Mouse (Mus musculus) limb, embryonic 12.5 days (tissue): ENCODE results near the gene Slc30a9. TPM values are rescaled to one million over a fixed set of nuclear protein-coding genes. Genes with fewer than 3 reads are reported as not detected.

ENCODE experiments used
- ATAC-seq: fragments of 200-750 bp; cut with Nextera tagmentation; 2 replicates; pipeline ENCODE4 v1.8.0; 2017; ENCODE audit warnings: low read depth, moderate TSS enrichment; ENCODE audit not compliant: insufficient number of reproducible peaks, insufficient read depth, low FRiP score, low TSS enrichment
- H3K27ac ChIP-seq: fragments of 300-500 bp; sonication (generic); 2 replicates; pipeline ENCODE4 v1.5.1; 2016; ENCODE audit warnings: mild to moderate bottlenecking, moderate library complexity
- H3K27me3 ChIP-seq: fragments of 300-500 bp; sonication (generic); 2 replicates; pipeline ENCODE4 v1.6.1; 2016; ENCODE audit warnings: mild to moderate bottlenecking, moderate library complexity
- H3K36me3 ChIP-seq: fragments of 300-500 bp; sonication (generic); 2 replicates; pipeline ENCODE4 v1.6.1; 2016; ENCODE audit warnings: mild to moderate bottlenecking, moderate library complexity
- H3K4me1 ChIP-seq: fragments of 300-500 bp; sonication (generic); replicated peaks from 2 replicates; pipeline ENCODE4 v1.6.1; 2016
- H3K4me2 ChIP-seq: fragments of 300-500 bp; sonication (generic); 2 replicates; pipeline ENCODE4 v1.6.1; 2016; ENCODE audit warnings: mild to moderate bottlenecking, moderate library complexity
- H3K4me3 ChIP-seq: fragments of 300-500 bp; sonication (generic); replicated peaks from 2 replicates; pipeline ENCODE4 v1.5.1; 2016; ENCODE audit warnings: mild to moderate bottlenecking
- H3K9ac ChIP-seq: fragments of 300-500 bp; sonication (generic); replicated peaks from 2 replicates; pipeline ENCODE4 v1.6.1; 2016; ENCODE audit warnings: mild to moderate bottlenecking, moderate library complexity
- H3K9me3 ChIP-seq: fragments of 300-500 bp; sonication (generic); 2 replicates; pipeline ENCODE4 v1.6.1; 2016; ENCODE audit warnings: mild to moderate bottlenecking, moderate library complexity
- WGBS: fragments of 180-500 bp; shearing (Covaris S2); methylation state at CpG from one replicate; pipeline ENCODE4 v1.1.7; 2016; 5-methylcytosine and 5-hydroxymethylcytosine counted together
- polyA plus RNA-seq: library from polyadenylated mRNA; unstranded; fragments of >200 nt; fragmentation: Nextera tagmentation; extraction: Ambion mirVana; gene quantifications from 2 replicates; pipeline ENCODE4 v1.2.1, GENCODE M21; 2016

Slc30a9 gene
- polyA plus RNA-seq, 1 experiment from 2014 or later = 114 TPM

DNA sequence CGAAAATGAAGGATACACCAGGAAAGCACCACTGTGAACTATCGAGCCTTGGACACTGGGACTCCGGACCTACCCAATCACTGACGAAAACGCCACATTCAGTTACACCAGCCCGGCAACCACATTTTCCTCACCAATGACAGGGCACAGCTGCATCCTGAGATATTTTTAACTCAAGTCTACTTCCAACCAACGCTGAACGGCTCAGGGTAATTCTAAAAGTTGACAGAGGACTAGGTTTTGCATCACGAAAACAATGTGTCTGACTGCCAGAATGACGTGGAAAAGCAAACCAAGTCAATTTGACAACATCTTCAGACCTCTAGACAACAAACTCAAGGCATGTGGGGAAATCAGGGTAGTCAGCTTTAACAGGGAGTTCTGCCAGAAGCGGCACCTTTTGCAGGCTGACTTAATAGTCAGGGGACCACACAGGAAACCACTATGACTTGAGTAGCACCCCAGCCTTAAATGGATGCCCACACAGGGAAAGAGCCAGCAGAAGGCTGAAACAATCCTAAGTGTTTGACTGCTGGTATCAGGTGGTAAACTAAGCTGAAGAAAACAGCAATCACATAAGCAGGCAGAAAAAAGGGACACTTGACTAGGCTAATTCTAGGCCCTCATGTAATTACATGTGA, 88.6 kb downstream of the Slc30a9 start:
- no peak overlapping the region for H3K9ac ChIP-seq
- peaks cover 24% of the 10 kb centered on the region for H3K4me1 ChIP-seq
- no peaks in the 10 kb centered on the region for H3K9me3 ChIP-seq
- no peak overlapping the region for H3K4me2 ChIP-seq
- WGBS = 86% methylated on average over 11 of the region's 11 CpGs
- H3K27ac ChIP-seq = no peak overlapping the region
- no peak overlapping the region for H3K4me3 ChIP-seq
- no peak for ATAC-seq
- peaks cover 10% of the 10 kb centered on the region; the same call in 1 of the 2 replicates for H3K36me3 ChIP-seq
- H3K27me3 ChIP-seq = no peaks in the 10 kb centered on the region; the same call in 1 of the 2 replicates

- no peak for ATAC-seq
- H3K4me2 ChIP-seq = no peak overlapping the region
- peaks cover 36% of the 10 kb centered on the region for H3K4me1 ChIP-seq
- H3K27ac ChIP-seq = no peak overlapping the region
- H3K27me3 ChIP-seq = no peaks in the 10 kb centered on the region; the same call in 1 of the 2 replicates
- peaks cover 6% of the 10 kb centered on the region; the same call in 1 of the 2 replicates for H3K36me3 ChIP-seq
- H3K4me3 ChIP-seq = no peak overlapping the region
- H3K9me3 ChIP-seq = no peaks in the 10 kb centered on the region
- WGBS = 28% methylated on average over 14 of the region's 14 CpGs
- H3K9ac ChIP-seq = no peak overlapping the region
Measured at GRCm38 (mm10) chr5:67397186-67397585, 90.4 kb downstream of the Slc30a9 start.

DNA sequence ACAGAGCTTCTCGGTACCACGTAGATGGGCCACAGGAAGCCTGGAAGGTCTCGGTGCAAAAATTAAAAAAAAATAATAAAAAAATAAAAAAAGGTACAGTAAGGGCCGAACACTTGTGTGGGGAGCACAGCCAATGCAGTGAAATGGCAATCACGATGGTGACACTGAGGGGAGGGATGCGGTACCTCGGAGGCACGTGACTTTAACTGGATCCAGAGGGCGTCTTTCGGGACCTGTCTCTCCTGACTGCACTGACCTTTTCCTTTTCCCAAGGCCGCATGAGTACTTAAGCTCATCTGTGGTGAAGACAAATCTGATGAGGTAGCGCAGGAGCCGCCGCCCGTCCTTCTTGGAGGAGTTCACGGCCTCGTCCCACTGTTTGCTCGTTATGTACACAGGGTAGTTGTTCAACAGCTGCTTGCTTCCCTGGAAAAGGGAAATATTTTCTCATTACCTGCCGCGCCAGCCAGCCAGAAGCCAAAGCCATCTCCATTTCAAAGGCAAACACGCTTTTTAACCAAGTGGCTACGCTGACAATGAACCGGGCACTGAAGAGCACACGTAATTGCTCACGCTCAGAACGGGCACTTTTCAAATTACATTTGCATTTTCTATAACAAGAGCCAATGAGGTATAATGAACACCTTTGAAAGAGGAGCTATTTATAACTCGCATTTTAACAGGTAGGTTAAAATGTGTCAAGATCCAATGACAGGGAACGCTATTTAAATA, 93.3 kb downstream of the Slc30a9 start:
- Histone ChIP-seq H3K4me1 (peaks cover 47% of the 10 kb centered on the region), H3K36me3 (peaks cover 23% of the 10 kb centered on the region), H3K9ac (no peak overlapping the region), H3K4me2 (peak overlapping the region; percentile 52), H3K27ac (peak overlapping the region; percentile 74), H3K9me3 (0 out of 2 replicates have a peak, but pooled peaks cover 4% of the 10 kb centered on the region), H3K27me3 (peaks cover 8% of the 10 kb centered on the region; the same call in 1 of the 2 replicates), H3K4me3 (peak overlapping the region; percentile 9; the same call in 1 of the 2 replicates)
- 29% methylated on average over 28 of the region's 28 CpGs for WGBS
- no peak for ATAC-seq

GRCm38 (mm10) chr5:67400608-67401480, 94.1 kb downstream of the Slc30a9 start:
- Histone ChIP-seq H3K4me3 (0 out of 2 replicates have a peak overlapping the region, but pooled peaks have one; percentile 18), H3K9me3 (0 out of 2 replicates have a peak, but pooled peaks cover 4% of the 10 kb centered on the region), H3K36me3 (peaks cover 26% of the 10 kb centered on the region), H3K9ac (no peak overlapping the region), H3K27ac (peak overlapping the region; percentile 82), H3K4me2 (peak overlapping the region; percentile 52), H3K4me1 (peaks cover 47% of the 10 kb centered on the region), H3K27me3 (peaks cover 8% of the 10 kb centered on the region; the same call in 1 of the 2 replicates)
- peak; percentile 53; the same call in 1 of the 2 replicates for ATAC-seq
- WGBS = 6% methylated on average over 12 of the region's 12 CpGs

DNA sequence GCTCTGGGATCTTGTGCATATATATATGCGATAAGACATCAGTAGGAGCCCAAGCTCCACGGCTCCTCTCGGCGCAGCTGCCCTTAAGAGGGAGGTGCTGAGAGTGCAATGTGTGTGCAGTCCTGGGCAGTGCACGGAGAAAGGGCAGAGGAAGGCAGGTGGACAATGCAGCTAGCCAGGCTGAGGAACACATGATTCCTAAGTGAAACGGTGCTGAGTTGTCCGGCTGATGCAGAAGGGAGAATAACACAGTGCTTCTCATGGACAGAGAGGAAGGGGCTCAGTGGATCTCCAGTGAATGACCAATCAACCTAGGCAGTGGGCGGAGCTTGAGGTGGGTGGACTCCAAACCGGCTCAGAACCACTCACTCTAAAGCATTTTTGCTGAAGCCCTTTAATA, 94.9 kb downstream of the Slc30a9 start:
- Histone ChIP-seq H3K4me1 (peaks cover 47% of the 10 kb centered on the region), H3K36me3 (peaks cover 29% of the 10 kb centered on the region), H3K4me3 (peak overlapping the region; percentile 18), H3K9ac (no peak overlapping the region), H3K9me3 (0 out of 2 replicates have a peak, but pooled peaks cover 4% of the 10 kb centered on the region), H3K4me2 (peak overlapping the region; percentile 52), H3K27ac (peak overlapping the region; percentile 82), H3K27me3 (peaks cover 8% of the 10 kb centered on the region; the same call in 1 of the 2 replicates)
- peak; percentile 52; the same call in 1 of the 2 replicates for ATAC-seq
- WGBS = 25% methylated on average over 9 of the region's 9 CpGs

DNA sequence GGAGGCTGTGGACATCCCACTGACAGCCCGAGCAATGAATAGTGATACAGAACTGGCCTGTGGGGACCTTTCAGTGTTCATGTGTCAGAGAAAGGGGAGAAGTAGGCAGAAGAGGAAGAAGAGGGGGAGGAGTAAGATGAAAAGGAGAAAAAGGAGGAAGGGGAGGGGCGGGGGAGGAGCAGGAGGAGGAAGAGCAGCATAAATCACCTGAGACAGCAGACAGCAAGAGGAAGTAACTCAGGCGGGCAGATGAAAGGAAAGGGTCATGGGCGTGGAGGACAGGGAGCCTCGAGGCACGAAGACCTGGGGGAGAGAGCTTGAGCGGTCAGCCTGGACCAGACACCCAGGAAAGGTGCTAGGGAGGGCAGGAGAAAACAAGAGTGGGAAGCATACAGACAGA, 97.6 kb downstream of the Slc30a9 start:
- Histone ChIP-seq H3K27ac (no peak overlapping the region), H3K9ac (no peak overlapping the region), H3K4me3 (no peak overlapping the region), H3K4me2 (no peak overlapping the region), H3K9me3 (0 out of 2 replicates have a peak, but pooled peaks cover 4% of the 10 kb centered on the region), H3K27me3 (peaks cover 8% of the 10 kb centered on the region; the same call in 1 of the 2 replicates), H3K36me3 (peaks cover 23% of the 10 kb centered on the region), H3K4me1 (peaks cover 45% of the 10 kb centered on the region)
- no peak for ATAC-seq
- 49% methylated on average over 7 of the region's 7 CpGs for WGBS

DNA sequence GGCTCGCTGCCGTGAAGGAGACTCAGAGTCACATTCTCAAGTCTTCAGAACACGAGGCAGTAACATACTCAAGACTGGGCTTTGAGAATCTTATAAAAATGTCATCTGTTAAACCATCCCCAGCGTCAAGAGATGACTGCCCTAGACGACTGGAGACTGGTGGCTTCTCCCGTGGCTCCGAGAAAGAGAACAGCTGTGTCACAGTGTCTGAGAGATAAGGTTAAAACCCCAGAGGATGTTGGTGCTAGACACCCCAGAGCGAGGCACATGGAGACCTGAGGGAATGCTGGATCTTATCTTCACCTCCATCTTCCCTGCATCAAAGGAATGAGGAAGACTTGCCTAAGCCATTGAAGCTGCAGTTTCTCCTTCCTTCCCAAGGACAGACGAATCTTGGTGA, 98.2 kb downstream of the Slc30a9 start:
- H3K36me3 ChIP-seq = peaks cover 23% of the 10 kb centered on the region
- WGBS = 71% methylated on average over 9 of the region's 9 CpGs
- H3K27ac ChIP-seq = no peak overlapping the region
- no peak overlapping the region for H3K4me2 ChIP-seq
- H3K9me3 ChIP-seq = 0 out of 2 replicates have a peak, but pooled peaks cover 4% of the 10 kb centered on the region
- ATAC-seq = no peak
- H3K27me3 ChIP-seq = peaks cover 8% of the 10 kb centered on the region; the same call in 1 of the 2 replicates
- H3K4me3 ChIP-seq = no peak overlapping the region
- peaks cover 45% of the 10 kb centered on the region for H3K4me1 ChIP-seq
- no peak overlapping the region for H3K9ac ChIP-seq

Other genes with a start within 250 kb of the Slc30a9 start
- gene Phox2b, start 207.7 kb upstream of the Slc30a9 start, polyA plus RNA-seq = 0.13 and 0.15 TPM in 2 replicates
- 77.4 and 80.3 TPM in 2 replicates for gene Tmem33, start 46.4 kb upstream of the Slc30a9 start, polyA plus RNA-seq
- gene Bend4, start 121.4 kb downstream of the Slc30a9 start, polyA plus RNA-seq = 7.8 and 8.3 TPM in 2 replicates